Mouse (Mus musculus): Measurements from ENCODE around the gene Net1.

- TF ChIP-seq CTCF (IDR thresholded peaks at IDR 0.05; ENCODE audit: extremely low read depth, insufficient read length, insufficient replicate concordance, low read depth, low read length) (no peak), POLR2A (IDR thresholded peaks at IDR 0.05; ENCODE audit: low read depth, low read length) (no peak)
These were observed 22.0 kb downstream of the Net1 start for GRCm38 (mm10) chr13:3896032-3896431.

Data from small intestine, adult 2 months (tissue).